Mouse (Mus musculus) spleen, adult 2 months (tissue): ENCODE measurements at regions not wholly inside any gene's neighbourhood (a gene's known extent, or its start where the extent isn't known, plus 50 kb on each side); places are given as distances from the start of the nearest gene placed in this dataset.
A peak's percentile ranks its signal among the peaks of the same experiment; 100 is the strongest.

Experiments
- DNase-seq, 2 experiments: peaks; one replicate each; pipeline versions ENCODE4 v3.0.0 to v3.0.0-alpha.2; 2012 to 2021; ENCODE audit warnings: low spot score in 2 of 2, low read depth in 1 of 2
- H3K27ac ChIP-seq: fragments of 200-500 bp; 2 replicates; pipeline ENCODE4 v1.5.1; 2012; ENCODE audit warnings: low read length, inconsistent platforms; ENCODE audit not compliant: insufficient read depth
- H3K27me3 ChIP-seq: fragments of 200-500 bp; 2 replicates; pipeline ENCODE4 v1.6.1; 2012; ENCODE audit warnings: mild to moderate bottlenecking, moderate library complexity, low read length, inconsistent platforms; ENCODE audit not compliant: control insufficient read depth, insufficient read depth
- H3K36me3 ChIP-seq: fragments of 200-500 bp; 2 replicates; pipeline ENCODE4 v1.6.1; 2012; ENCODE audit warnings: mild to moderate bottlenecking, low read length, inconsistent platforms; ENCODE audit not compliant: control insufficient read depth, insufficient read depth
- H3K4me1 ChIP-seq: fragments of 200-500 bp; 2 replicates; pipeline ENCODE4 v1.6.1; 2011; ENCODE audit warnings: inconsistent platforms; ENCODE audit not compliant: control insufficient read depth, insufficient read depth, insufficient read length
- H3K4me3 ChIP-seq: fragments of 200-500 bp; 2 replicates; pipeline ENCODE4 v1.5.1; 2011; ENCODE audit warnings: mild to moderate bottlenecking, inconsistent platforms; ENCODE audit not compliant: insufficient read depth, insufficient read length; ENCODE audit errors: extremely low read depth
- CTCF ChIP-seq: fragments of 200-500 bp; IDR thresholded peaks from 2 replicates; pipeline ENCODE4 v1.5.1; 2011; ENCODE audit warnings: mild to moderate bottlenecking, inconsistent platforms; ENCODE audit not compliant: insufficient read depth, insufficient read length, insufficient replicate concordance; ENCODE audit errors: extremely low read depth
- POLR2A ChIP-seq: fragments of 200-500 bp; IDR thresholded peaks from 2 replicates; pipeline ENCODE4 v1.6.1; 2011; ENCODE audit warnings: low read depth, low read length, inconsistent platforms
- WGBS: fragments of 180-500 bp; shearing (Covaris S2); methylation state at CpG from one replicate; pipeline ENCODE4 v1.1.7; 2018; 5-methylcytosine and 5-hydroxymethylcytosine counted together

- peak; percentile 23 to 59 for DNase-seq
- WGBS = 14% methylated on average over 5 of the region's 5 CpGs
- TF ChIP-seq POLR2A (no peak), CTCF (peak; percentile 62; the same call in 1 of the 2 replicates)
- Histone ChIP-seq H3K4me1 (no peaks in the 10 kb centered on the region), H3K4me3 (no peak overlapping the region), H3K27ac (no peak overlapping the region), H3K36me3 (no peaks in the 10 kb centered on the region), H3K27me3 (no peaks in the 10 kb centered on the region)
Measured at GRCm38 (mm10) chr1:43264407-43264889, 67.7 kb upstream of the Fhl2 start.

DNA sequence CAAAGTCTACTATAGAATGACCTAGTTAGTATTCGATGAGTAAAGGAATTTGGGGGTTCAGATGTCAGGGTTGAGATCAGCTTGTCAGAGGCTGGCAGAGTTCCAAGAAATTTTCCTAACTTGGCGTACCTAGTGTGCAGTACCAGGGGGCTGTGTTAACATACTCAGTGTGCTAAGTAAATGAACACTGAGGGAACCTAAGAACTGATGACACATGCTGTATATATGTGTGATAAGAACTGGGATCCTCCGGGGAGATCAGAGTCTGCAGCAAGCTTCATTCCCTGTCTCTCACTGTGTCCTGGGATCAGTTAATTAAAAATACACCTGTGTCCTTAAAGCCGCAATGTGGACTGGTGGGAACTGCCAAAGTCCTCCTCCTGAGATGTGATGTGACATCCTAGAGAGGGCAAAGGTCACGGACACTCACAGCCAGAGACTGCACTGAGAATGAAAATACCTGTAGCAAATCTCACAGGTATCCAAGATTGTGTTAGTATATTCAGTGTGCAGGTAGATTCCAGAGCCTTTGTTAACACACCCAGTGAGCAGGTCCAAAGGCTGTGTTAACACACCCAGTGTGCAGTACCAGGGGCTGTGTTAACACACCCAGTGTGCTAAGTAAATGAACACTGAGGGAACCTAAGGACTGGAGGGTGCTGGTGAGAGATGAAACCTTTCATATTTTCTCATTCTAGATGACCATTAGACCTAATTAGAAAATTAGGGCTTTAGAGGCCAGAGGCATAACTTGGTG, 69.1 kb upstream of the Fhl2 start:
- TF ChIP-seq POLR2A (no peak), CTCF (no peak)
- 90% methylated on average over 5 of the region's 5 CpGs for WGBS
- Histone ChIP-seq H3K4me3 (no peak overlapping the region), H3K27me3 (no peaks in the 10 kb centered on the region), H3K36me3 (no peaks in the 10 kb centered on the region), H3K27ac (no peak overlapping the region), H3K4me1 (no peaks in the 10 kb centered on the region)
- no peak for DNase-seq

DNA sequence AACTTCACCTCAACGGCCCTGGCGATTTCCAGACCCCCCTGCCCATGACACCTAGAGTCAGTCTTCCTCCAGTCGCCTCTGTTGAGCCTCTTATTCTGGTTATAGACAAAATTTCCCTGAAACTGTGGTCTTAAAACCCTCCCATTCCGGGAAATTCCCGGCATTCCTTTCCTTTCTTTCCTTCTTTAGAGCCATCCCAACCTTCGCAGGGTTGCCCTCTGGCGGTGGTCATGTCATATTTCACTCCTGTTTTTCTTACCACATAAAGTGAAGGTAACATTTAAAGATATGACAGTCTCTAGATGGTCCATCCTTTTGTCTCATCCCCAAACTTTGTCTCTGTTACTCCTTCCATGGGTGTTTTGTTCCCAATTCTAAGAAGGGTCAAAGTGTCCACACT, 72.9 kb upstream of the Fhl2 start:
- 46% methylated on average over 7 of the region's 7 CpGs for WGBS

GRCm38 (mm10) chr1:43273236-43273868, 76.6 kb upstream of the Fhl2 start:
- no peak overlapping the region for H3K4me3 ChIP-seq
- no peak for TF ChIP-seq CTCF
- no peaks in the 10 kb centered on the region for H3K36me3 ChIP-seq
- WGBS = 86% methylated on average over 2 of the region's 2 CpGs
- H3K27ac ChIP-seq = no peak overlapping the region
- DNase-seq = no peak
- no peaks in the 10 kb centered on the region for H3K27me3 ChIP-seq
- no peaks in the 10 kb centered on the region for H3K4me1 ChIP-seq

More for the DNA sequence above, 72.9 kb upstream of the Fhl2 start:
- no peak for DNase-seq
- TF ChIP-seq POLR2A (no peak), CTCF (no peak)
- H3K4me3 ChIP-seq = no peak overlapping the region
- no peak overlapping the region for H3K27ac ChIP-seq
- no peaks in the 10 kb centered on the region for H3K36me3 ChIP-seq
- no peaks in the 10 kb centered on the region for H3K4me1 ChIP-seq
- H3K27me3 ChIP-seq = no peaks in the 10 kb centered on the region

- H3K4me1 ChIP-seq = no peaks in the 10 kb centered on the region
- no peak for TF ChIP-seq CTCF
- no peak for TF ChIP-seq POLR2A
- DNase-seq = no peak
- WGBS = 93% methylated on average over 8 of the region's 8 CpGs
- H3K36me3 ChIP-seq = no peaks in the 10 kb centered on the region
- no peak overlapping the region for H3K27ac ChIP-seq
- H3K27me3 ChIP-seq = no peaks in the 10 kb centered on the region
- H3K4me3 ChIP-seq = no peak overlapping the region
Measured at GRCm38 (mm10) chr1:43291736-43292135, 95.0 kb upstream of the Fhl2 start.

DNA sequence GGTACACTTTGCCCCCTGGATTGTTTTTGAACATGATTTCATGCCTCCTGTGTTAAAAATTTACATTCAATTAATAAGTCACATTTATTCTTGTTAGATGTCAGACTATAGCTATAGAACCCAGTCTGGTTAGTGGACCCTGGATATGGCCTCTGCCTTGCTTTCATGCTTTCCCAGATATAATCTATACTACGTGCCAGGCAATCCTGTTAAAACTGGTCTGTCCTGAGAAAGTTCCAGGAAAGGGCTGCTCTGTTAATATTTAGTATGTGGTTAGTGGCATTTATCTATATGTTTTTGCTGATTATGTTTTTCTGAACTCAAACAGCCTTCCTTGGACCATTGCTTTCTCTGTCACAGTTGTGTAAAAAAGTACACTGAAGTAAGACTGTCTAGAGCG, 95.8 kb upstream of the Fhl2 start:
- Histone ChIP-seq H3K27ac (no peak overlapping the region), H3K4me3 (no peak overlapping the region), H3K27me3 (no peaks in the 10 kb centered on the region), H3K4me1 (no peaks in the 10 kb centered on the region), H3K36me3 (no peaks in the 10 kb centered on the region)
- no peak for DNase-seq
- 88% methylated on average over 2 of the region's 2 CpGs for WGBS
- TF ChIP-seq POLR2A (no peak), CTCF (no peak)
